Mouse (Mus musculus) left cerebral cortex, adult 2 months (tissue): ENCODE results near the gene Aldoc. TPM values are rescaled to one million over a fixed set of nuclear protein-coding genes. Genes with fewer than 3 reads are reported as not detected.

ENCODE experiments used
- DNase-seq, 2 experiments: peaks; one replicate each; pipeline ENCODE4 v3.0.0; 2021 to 2022; ENCODE audit warnings: low spot score in 2 of 2, mixed read lengths in 1 of 2; ENCODE audit errors: extremely low spot score in 1 of 2
- H3K27ac ChIP-seq: fragments of 200-600 bp; 2 replicates; pipeline ENCODE4 v1.8.1; 2022
- H3K4me3 ChIP-seq: fragments of 200-600 bp; 2 replicates; pipeline ENCODE4 v1.8.1; 2022
- CTCF ChIP-seq: fragments of 200-600 bp; IDR thresholded peaks from 2 replicates; pipeline ENCODE4 v1.8.1; 2022; ENCODE audit warnings: antibody characterized with exemption, mild to moderate bottlenecking, moderate library complexity
- intact Hi-C: fragments of 180-260 bp; cut with DNase I; formaldehyde crosslinking; loops from one replicate; pipeline ENCODE4 v1.15.1; 2025
- total RNA-seq, 2 experiments: library from RNA; stranded (reverse); gene quantifications; 2 replicates each; pipeline ENCODE4 v1.2.3; 2021

The Aldoc gene
- total RNA-seq, 2 experiments from 2014 or later = 804 to 830 TPM

DNA sequence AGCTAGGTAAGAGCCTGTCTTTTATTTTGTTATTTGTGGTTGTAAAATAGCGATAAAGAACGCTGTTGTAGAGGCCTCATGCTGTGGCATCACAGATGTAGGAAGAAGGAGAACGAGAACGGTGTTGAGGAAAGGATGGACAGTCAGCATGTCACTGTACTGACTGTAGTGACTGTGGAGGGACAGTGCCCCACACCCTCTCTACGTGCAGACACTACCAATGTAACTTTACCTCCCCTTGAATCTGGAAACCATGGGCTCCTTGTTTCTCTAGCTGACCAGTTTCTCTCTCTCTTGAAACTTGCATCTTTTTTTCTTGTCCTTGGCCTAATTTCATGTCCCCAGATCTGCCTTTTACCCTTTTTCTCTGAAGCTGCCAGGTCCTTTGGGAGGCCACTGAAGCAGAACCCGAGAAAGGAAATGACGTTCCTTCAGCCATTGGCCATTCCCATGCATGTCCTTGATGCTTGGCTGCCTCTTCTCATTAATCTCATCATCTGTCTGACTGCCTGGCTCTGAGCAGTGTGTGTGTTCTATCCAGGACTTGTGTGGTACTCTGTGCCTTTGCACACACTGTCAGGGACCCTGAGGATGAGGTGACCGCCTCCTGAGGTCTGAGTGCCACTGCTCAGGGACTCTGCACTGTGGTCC lies 11.8 kb upstream of the Aldoc start:
- intact Hi-C loops = no loop called here
- H3K27ac ChIP-seq = no peak overlapping the region
- DNase-seq = no peak
- no peak for TF ChIP-seq CTCF
- H3K4me3 ChIP-seq = no peak overlapping the region

- no peak for TF ChIP-seq CTCF
- no peak overlapping the region for H3K27ac ChIP-seq
- intact Hi-C loops = no loop called here
- no peak overlapping the region for H3K4me3 ChIP-seq
- no peak for DNase-seq
Observed at GRCm38 (mm10) chr11:78313662-78314061, 9.1 kb upstream of the Aldoc start.

- intact Hi-C loops = no loop called here
- no peak for TF ChIP-seq CTCF
- H3K27ac ChIP-seq = no peak overlapping the region
Observed at GRCm38 (mm10) chr11:78318411-78318810, 4.4 kb upstream of the Aldoc start.

GRCm38 (mm10) chr11:78322076-78322831 lies 514 bp upstream of the Aldoc start:
- no peak for TF ChIP-seq CTCF
- H3K4me3 ChIP-seq = peak overlapping the region; percentile 49
- DNase-seq = no peak
- peak overlapping the region; percentile 66 for H3K27ac ChIP-seq
- intact Hi-C loops = no loop called here

More at GRCm38 (mm10) chr11:78318411-78318810, 4.4 kb upstream of the Aldoc start:
- DNase-seq = no peak
- H3K4me3 ChIP-seq = no peak overlapping the region

DNA sequence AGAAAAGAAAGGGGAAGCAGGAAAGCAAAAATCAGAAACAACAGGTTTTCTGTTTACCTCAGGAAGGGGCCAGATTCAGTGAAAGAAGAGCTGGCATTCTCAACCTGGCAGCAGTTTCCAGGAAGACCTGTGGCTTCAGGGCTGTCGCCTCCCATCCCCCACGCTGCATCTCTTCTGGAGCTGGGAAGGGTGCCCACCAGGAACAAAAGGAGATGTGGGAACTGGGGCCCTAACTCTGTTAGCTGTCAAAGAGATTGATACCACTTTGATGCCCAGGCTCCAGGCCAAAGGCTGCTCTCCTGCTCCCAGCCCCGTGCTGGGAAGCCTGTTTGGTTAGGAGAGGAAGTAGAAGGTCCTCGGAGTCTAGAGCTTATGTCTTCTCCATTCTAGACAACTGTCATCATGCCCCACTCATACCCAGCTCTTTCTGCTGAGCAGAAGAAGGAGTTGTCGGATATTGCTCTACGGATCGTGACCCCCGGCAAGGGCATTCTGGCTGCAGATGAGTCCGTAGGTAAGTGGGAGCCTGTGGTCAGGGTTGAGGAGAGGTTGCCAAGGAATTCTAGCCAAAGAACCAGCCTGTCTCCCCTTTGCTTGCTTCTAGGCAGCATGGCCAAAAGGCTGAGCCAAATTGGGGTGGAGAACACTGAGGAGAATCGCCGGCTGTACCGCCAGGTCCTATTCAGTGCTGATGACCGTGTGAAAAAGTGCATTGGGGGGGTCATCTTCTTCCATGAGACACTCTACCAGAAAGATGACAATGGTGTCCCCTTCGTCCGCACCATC lies 1.4 kb downstream of the Aldoc start:
- TF ChIP-seq CTCF = no peak
- intact Hi-C loops = no loop called here
- H3K4me3 ChIP-seq = peak overlapping the region; percentile 49
- peak overlapping the region; percentile 47; the same call in 1 of the 2 replicates for H3K27ac ChIP-seq
- DNase-seq = no peak

DNA sequence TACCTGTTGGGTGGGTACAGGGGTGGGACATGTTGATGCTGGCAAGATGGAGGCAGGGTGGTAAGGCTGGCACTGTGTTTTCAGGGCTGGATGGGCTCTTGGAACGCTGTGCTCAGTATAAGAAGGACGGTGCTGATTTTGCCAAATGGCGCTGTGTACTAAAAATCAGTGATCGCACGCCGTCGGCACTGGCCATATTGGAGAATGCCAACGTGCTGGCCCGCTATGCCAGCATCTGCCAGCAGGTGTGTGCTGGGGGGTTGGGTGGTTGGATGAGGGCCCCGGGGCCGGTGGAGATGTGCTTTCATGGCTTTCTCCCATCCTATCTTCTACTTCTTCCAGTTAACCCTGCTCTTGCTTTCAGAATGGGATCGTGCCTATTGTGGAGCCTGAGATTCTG lies 2.2 kb downstream of the Aldoc start:
- no peak; the same call in none of the 2 replicates for TF ChIP-seq CTCF
- DNase-seq = no peak
- intact Hi-C loops = loop anchor here (5.0 kb wide), 1 partner anchor 63 kb away; the partner anchor contains the start of gene 2610507B11Rik
- peak overlapping the region; percentile 49 for H3K4me3 ChIP-seq
- H3K27ac ChIP-seq = no peak overlapping the region; the same call in 1 of the 2 replicates

DNA sequence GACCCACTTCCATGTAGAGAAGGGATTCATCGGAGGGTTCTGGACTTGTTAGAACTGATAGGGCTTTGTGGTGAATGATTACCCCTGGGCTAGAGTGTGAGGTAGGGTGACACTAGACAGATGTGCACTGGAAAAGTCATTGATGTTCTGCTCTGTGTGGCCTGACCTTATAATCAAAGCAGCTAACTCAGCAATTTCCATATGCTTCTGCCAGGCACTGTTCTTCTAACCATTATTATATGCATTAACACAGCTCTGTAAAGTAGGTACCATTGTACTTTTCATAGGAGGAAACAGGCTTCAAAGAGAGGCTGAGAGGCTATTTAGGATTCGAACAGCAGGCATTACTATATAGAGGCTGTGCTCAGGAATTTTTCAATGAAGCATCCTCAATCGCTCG lies 4.4 kb downstream of the Aldoc start:
- Histone ChIP-seq H3K4me3 (no peak overlapping the region), H3K27ac (no peak overlapping the region)
- intact Hi-C loops = loop anchor here (5.0 kb wide), 1 partner anchor 65 kb away; the partner anchor contains the start of gene 2610507B11Rik
- TF ChIP-seq CTCF = no peak
- no peak for DNase-seq

- peak; percentile 93 to 94 for DNase-seq
- peak within 1 kb of the TSS; percentile 80 for H3K27ac ChIP-seq
- TF ChIP-seq CTCF = peak; percentile 8
- peak within 1 kb of the TSS; percentile 68 for H3K4me3 ChIP-seq
- intact Hi-C loops = loop anchor here (5.0 kb wide), 1 partner anchor 66 kb away; the partner anchor contains the start of gene 2610507B11Rik
Observed at GRCm38 (mm10) chr11:78327634-78328511, 5.1 kb downstream of the Aldoc start, which contains the start of gene Pigs. TSS of gene Pigs (plus strand) at chr11:78328415.

DNA sequence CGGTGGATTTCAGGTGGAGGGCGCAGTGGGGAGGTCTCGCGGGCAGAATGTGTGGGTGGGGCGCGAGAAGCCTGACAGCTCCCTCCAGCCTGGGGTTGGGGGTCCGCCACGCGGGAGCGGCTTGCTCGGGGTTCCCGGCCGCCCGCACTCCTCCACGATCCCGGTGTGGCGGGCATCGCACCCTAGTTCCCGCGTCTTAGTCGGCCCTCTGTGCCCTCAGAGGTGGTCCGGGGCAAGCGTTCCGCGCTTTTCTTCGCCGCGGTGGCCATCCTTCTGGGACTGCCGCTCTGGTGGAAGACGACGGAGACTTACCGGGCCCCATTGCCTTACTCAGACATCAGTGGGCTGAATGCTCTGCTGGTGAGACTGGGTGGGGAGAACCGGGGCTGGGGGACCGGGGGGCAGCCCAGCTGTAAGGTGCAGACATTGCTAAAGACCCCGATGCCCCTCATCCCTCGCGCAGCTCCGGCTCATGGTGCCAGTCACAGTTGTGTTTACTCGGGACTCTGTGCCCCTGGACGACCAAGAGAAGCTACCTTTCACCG lies 5.8 kb downstream of the Aldoc start:
- Histone ChIP-seq H3K4me3 (peak overlapping the region; percentile 68), H3K27ac (peak overlapping the region; percentile 78)
- no peak for TF ChIP-seq CTCF
- intact Hi-C loops = loop anchor here (5.0 kb wide), 1 partner anchor 66 kb away; the partner anchor contains the start of gene 2610507B11Rik
- DNase-seq = no peak

GRCm38 (mm10) chr11:78332676-78333075 lies 9.9 kb downstream of the Aldoc start:
- intact Hi-C loops = no loop called here
- Histone ChIP-seq H3K4me3 (no peak overlapping the region), H3K27ac (no peak overlapping the region)
- no peak for DNase-seq
- no peak for TF ChIP-seq CTCF
